Mouse (Mus musculus): ENCODE results near the gene Defa32.
"Not testable (repeated sequence)": the region's sequence is repeated elsewhere in the genome, so short reads cannot be mapped to it uniquely, and the experiment has no call there.

The Defa32 gene

GRCm38 (mm10) chr8:21528732-21529131, at the start of gene Defa32:
Defa32 (plus strand) TSS chr8:21529032.
- DNase-seq (ENCODE audit: low spot score) = not testable (repeated sequence)

GRCm38 (mm10) chr8:21508958-21509357, 19.9 kb upstream of the Defa32 start, which contains the start of gene Defa20:
Defa20 (plus strand) TSS chr8:21509258.
- not testable (repeated sequence) for DNase-seq (ENCODE audit: low spot score)

- not testable (repeated sequence) for DNase-seq (ENCODE audit: low spot score)
Observed at GRCm38 (mm10) chr8:21565086-21565485, 36.3 kb downstream of the Defa32 start, which contains the start of gene Defa37. Defa37 (plus strand) TSS chr8:21565386.

Measured in spleen, adult 12 weeks (tissue).